Mouse (Mus musculus) brain, adult 2 months (tissue): ENCODE measurements around the gene Cldn5.

Experiments used
- DNase-seq: peaks from one replicate; pipeline ENCODE4 v3.0.0; 2011; ENCODE audit warnings: low read depth, low spot score

The Cldn5 gene

DNA sequence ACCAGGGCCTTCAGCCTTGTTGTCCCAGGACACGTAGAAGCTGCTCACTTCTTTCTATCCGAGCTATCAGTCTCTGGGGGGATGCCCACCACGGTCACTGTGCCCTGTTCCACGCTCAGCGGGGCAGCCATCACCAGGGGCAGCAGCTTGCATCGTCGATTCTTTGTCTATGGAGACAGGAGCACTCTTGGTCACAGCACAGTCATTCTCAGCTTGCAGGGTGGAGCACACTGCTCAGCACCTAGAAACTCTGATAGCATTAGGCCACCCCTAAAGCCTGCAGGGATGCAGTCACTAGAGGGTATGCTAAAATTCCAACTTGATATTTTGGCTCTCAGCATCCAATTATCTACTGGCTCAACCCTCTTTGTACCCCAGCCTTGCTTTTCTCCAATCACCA lies 8.4 kb downstream of the Cldn5 start:
- DNase-seq = no peak

DNA sequence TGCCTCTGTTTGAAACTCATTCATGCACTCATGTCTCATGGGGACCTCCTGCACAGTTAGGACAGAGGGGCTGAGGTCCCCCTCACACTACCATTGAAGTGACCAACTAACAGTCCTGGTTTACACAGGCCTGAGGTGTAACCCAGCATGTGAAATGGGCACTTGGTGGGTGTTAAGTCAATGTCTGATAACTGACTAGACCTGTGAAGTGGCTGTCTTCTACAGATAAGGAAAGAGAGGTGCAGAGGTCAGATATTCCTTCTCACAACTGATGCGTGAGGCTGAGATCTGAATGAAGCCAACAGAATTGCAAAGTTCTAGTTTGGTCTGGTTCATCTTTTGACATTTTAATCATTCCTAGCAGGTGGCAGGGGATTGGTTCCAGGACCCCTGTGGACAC lies 8.8 kb downstream of the Cldn5 start:
- DNase-seq = no peak

DNA sequence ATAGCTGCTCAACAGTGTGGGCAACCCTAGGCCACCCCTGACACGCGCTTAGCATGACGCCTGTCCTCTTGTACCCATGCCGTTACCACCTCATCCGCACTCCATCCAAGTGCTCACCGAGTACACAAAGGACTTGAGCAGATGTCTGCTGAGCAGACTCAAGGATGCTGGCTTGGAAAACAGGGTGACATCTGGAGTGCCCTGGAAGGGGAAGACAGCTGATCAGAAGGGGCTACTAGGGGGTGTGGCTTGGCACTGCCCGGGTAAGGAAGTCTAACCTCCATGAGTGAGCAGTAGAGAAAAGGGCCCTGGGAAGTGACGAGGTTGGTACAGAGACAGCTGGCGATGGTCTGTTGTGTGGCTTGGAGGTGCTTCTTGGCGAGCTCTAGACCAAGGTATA lies 10.0 kb downstream of the Cldn5 start:
- DNase-seq = no peak

DNA sequence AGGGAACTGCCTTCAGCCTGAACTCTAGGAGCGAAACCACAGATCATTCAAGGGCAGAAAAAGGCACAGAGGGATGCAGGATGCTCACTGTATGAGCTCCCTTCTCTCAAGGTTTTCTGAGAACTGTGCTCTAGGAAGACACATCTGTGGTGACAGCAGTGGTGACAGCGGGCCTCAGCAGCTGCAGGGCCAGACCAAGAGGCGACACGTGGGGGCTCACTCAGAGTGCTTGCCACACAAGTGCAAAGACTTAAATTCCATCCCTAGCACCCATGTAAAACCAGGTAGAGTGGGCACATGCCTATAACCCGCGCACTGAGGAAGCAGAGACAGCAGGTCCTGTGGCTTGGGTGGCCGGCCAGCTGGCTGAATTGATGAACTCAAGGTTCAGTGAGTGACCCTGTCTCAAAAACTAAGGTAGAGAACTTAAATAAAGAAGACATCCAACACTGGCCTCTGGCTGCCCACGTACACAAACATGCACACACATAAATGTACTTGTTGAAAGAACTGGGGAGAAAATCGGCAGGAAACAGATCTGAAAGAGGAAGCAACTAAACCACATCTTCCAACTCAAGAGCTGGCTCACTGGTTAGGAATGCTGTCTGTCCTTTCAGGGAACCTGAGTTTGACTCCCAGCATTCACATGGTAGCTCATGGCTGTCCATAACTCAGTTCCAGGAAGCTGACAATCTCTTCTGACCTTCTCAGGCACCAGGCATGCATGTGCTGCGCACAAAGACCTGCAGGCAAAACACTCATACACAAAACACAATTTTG lies 12.2 kb downstream of the Cldn5 start:
- no peak for DNase-seq

DNA sequence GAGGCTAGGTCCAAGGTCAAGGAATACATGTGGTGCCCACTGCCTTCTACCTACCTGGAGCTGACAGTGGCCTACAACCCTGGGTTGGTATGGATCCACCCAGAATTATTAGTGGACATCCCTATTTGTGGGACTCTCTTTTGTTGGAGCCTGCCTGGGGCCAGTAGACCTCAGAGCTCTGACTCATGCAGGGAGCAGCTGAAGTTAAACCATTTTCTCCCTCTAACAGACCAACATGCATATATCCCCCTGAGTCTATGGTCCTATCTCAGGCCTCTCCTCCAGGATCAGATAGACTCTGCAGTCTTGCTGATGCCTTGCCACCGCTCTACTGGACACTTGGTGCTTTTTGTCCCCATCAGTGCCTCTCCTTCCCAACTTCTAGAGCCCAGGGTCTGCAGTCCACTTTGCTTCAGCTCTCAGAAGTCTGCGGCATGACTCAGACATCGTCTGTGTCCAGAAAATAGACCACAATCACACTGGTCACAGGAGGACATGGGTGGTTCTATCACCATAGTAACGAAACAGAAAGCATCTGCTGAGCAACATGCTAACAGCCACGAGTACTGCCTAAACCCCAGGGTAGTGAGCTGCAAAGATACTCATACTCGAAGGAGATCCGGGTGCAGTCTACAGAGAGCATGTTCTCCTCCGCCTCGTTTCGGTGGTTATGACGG lies 18.7 kb downstream of the Cldn5 start:
- peak; percentile 58 for DNase-seq

DNA sequence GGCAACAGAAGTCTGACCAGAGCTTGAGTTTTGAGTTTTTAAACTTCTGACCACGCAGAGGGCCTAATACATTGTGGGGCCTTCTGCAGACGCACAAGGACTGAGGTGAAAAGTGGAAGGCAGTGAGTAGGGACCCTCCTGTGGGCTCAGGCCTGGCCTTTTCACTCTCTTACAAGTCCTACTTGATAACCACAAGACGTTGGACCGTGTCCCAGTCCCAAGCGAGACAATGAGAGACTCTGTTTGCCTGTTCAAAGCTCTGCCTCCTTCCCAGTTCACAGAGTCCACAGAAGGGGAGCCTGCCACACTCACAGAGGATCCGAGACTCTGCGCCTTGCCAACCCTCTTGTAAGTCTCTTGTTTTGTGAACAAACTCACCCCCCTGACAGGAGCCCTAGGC lies 20.0 kb downstream of the Cldn5 start:
- no peak for DNase-seq

DNA sequence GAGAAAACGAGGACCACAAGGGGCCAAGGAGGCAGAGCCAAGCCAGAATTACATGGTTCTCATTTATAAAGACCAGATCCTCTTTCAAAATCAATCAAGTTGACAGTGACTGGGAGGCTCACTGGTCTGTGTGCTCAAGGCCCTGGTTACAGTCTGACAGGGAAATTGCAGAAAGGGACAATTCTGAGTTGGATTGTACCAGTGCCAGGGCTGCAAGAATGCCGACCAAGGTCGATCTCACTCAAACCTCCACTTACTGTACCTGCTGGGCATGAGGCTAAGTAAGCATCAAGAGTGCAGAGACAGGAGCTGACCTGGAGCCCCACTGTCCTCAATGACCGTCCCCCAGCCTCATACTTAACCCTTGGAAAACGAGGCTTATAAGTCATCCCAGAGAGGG lies 21.5 kb downstream of the Cldn5 start:
- no peak for DNase-seq

DNA sequence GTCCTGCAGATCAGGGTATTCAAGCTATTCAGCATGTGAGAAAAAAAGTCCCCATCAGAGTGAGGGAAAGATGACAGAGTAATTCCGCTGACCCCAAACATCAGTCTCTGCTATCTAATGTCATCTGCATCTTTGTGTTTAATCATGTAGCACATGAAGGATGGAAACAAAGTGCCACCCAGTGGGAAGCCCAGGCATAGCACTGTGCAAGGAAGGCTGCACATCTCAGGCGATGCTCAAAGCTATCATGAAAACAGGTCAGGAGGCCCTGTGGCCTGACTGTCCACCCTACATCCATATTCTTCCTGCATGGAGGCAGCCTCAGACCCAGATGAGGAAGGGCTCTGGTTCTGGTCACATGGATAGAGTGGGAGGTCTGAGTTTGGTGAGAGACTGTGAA lies 22.2 kb downstream of the Cldn5 start:
- DNase-seq = peak; percentile 75

DNA sequence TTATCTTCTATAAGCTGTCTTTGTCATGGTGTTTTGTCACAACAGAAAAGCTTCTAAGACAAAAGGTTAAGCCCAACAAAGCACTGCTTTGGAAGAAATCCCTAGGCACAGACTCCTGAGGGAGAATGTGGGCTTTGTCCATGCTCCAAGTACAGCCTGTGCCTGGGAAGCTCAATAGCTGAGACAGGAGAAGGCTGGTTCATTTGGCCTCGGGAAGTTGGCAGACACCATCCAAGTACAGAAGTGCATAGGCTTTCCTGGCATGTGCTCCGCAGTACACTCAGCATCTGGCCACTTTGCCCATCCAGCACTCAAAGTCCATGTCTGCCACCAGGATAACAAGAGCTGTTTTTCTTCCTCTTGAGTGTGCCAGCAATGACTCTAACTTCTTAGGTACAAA lies 29.1 kb downstream of the Cldn5 start:
- no peak for DNase-seq

DNA sequence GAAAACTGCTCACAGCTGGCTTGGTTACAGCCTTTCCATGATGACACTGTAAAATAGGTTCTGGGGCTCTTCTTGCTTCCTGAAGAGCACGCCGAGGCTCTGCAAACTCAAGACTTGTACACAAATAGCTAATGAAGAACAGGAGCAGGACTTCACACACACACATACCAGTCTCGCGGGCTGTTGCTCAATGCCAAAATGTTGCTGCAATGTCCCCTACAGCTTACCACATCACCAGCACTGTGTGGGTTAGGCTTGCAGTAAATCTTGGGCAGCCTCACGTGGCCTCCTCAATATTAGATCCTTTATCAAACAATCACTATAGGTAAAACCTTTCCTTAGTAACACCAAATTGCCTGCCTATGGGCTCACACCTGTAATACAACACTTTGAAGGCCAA lies 32.4 kb downstream of the Cldn5 start:
- no peak for DNase-seq

DNA sequence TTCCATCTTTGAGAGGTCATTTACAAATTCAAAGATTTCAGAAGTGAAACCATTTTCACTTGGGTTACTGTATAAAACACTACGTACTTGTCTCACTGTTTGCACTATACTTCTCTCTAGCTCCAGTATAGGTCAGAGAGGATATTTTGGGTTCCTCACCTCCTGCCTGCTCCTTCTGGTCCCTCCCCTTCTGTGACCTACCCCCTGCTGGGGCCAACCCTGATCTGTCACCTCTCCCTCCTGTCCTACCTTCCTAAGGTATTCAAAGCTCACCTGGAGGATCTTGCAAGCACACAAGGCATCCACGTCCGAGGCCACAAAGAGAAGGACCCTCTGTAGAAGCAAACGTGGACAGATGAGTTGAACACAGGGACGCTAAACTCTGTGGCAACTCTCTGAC lies 34.4 kb downstream of the Cldn5 start:
- no peak for DNase-seq

DNA sequence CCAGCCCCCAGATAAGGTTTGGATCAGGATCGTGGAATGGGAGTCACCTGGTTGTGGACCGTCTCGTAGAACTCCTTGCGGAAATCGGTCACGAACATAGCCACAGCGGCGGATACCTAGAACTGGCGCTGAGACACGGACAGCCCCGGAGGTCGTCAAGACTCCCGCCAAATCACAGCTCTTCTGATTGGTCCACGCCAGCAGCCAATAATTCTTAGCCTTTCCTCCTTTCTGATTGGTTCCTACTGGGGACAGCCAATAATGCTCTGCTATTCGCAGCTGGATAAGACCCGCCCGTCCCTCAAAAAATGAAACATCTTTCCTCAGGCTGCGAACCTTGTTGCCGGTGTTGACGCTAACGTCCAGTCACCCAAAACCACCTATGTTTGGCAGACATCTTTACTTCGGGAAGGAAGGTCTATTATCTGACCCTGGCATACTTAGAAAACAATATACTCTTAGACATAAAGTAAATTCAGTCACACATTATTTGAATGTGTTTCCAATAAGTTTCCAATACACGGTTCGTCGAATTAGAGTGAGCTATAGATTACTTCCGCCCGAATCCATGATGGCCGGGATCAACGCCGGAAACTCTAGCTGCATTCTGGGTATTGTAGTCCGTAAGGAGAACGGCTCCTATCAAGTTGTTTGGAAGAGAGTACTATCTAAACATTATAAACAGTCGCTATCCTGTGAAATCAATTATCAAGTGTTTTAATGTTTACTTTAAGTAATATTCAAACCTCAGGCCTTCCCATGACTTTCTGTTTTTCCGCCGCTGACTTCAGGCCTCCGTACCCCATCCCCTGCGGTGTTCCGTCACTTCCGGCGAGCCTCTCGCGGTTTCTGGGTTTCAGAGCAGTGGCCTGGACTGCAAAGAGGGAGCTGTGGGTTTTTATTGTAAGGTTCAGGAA lies 35.1 kb downstream of the Cldn5 start, which contains the start of the genes Ufd1 and Cdc45:
Gene Ufd1, plus strand, starts transcription at position 312 of the 917 bp plus-strand sequence.
Gene Cdc45, minus strand, starts transcription at position 520 of the 917 bp plus-strand sequence.
- peak; percentile 98 for DNase-seq

DNA sequence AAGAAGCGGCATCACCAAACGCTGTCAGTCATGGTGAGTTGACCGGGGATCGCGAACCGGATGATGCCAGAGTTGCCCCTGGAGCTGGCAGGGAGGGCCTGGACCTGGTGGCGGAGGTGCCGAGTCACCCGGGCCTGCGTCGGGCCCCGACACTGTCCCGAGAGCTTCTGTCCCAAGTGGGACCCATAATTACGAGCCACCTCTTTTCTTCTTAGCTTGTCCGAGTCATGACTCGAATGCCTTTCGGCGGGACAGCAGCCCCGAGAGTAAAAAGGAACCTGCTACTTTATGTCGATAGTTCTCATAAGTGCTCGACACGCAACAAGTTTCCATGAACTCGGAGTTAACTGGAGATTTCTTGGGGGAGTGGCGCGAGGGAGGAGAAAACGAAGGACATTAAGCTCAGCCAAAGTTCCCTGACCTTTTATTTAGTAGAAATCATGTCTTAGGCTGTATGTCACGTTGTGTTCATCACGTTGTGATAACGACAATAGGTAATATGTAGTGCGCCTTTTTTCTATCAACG lies 35.8 kb downstream of the Cldn5 start:
- no peak for DNase-seq

DNA sequence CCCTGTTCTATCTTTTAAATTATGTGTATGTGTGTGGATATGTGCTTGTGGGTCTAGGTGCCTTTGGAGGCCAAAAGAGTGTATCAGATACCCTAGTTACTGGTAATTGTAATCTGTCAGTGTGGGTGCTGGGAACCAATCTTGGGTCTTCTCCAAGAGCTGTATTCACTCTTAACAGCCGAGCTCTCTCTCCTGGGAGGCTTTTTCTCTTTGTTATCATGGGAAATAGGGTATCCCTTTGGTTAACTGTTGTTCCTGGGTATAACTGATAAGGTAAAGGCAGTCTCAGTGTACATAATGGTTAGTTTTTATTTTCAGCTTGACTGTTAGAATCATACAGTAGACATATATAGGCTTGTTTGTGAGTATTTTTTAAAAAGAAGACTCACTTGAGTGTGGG lies 45.7 kb downstream of the Cldn5 start:
- no peak for DNase-seq

DNA sequence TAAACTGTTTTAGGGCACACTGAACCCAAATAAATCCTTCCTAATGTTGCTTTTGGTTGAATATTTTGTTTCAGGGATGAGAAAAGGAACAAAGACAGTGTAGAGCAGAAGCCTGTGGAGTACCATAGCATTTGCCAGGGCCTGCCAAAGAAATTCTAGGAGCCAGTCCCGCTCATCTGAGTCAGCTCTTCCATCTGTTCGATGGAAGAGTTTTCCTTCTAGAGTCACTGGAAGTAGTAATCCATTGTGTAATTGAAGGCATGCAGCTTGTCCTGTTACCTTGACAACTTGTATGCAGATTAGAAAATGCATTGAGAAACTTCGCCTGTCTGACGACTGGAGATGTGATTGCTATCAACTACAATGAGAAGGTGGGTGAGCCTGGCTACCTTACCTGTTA lies 46.3 kb downstream of the Cldn5 start:
- peak; percentile 75 for DNase-seq
